Mouse (Mus musculus) R1 (cell line): Measurements from ENCODE around the gene Il33.

Source experiments
- DNase-seq: peaks from one replicate; pipeline ENCODE4 v3.0.0-alpha.2; 2018; ENCODE audit warnings: low read depth, low spot score

Gene Il33

GRCm38 (mm10) chr19:29937445-29937844 is 12.5 kb downstream of the Il33 start:
- DNase-seq = no peak

- DNase-seq = peak; percentile 25
Measured at GRCm38 (mm10) chr19:29940239-29940638, 15.3 kb downstream of the Il33 start.

DNA sequence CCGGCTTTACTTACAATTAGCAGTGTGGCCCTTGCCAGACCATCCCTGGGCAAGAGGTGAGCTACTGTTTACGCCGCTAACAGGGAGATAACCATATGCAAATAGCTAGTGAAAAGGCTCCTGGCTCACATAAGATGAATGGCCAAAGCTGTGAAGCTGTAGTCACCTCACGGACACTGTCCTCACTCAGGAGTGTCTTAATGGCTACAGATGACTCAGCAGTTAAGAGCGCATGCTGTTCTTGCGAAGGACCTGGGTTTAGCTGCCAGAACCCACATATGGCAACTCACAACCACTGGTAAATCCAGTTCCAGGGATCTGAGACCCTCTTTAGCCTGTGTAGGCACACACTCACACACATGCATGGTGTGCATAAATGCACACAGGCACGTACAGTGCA is 16.3 kb downstream of the Il33 start:
- peak; percentile 24 for DNase-seq

DNA sequence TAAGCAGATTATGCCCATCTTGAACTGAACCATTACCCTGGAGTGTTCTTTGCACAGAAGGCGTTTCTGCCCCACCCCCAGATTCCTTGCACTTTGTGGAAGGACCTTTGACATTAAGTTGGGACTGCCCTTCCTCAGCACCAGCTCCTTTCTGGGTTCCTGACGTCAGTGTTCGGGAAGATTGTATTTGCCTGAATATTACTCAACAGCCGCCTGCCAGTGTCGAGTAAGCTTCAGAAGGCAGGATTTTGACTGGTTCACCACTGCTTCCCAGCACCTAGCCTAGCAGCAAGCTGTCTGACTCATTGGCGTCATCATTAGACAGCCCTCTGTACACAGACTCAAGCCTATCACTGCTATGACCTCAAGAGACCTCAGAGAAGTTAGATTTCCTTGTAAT is 17.4 kb downstream of the Il33 start:
- DNase-seq = no peak

DNA sequence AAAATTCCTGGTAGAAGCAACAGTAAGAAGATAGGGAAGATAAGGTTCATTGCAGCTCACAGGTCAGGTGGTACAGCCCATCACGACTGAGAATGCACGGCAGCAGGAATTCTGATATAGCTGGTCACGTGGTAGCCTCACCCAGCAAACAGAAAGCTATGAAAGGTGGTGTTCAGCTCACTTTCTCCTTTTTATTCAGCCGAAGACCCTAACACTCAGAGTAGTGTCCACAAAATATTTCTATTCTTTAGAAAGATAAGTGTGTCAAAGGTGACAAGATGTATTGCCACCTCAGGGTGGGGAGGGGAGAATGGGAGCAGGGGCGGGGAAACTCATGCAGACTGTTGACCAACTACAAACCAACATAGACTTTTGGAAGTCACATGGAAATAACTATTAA is 19.5 kb downstream of the Il33 start:
- no peak for DNase-seq

DNA sequence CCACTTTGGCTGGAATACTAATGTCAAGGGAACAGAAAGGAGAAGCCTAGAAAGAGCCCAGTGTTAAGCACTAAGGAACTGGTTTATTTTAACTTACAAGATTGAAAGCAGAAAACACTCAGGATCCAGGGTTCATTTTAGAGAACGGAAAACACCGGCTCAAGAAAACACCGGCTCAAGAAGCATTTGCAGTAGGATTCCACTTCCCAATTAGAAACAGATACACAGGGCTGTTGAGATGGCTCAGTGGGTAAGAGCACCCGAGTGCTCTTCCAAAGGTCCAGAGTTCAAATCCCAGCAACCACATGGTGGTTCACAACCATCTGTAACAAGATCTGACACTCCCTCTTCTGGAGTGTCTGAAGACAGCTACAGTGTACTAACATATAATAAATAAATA is 20.0 kb downstream of the Il33 start:
- DNase-seq = peak; percentile 40

GRCm38 (mm10) chr19:29945557-29946422 is 20.9 kb downstream of the Il33 start:
- DNase-seq = peak; percentile 94

- DNase-seq = no peak
Measured at GRCm38 (mm10) chr19:29946423-29946716, 21.5 kb downstream of the Il33 start.

GRCm38 (mm10) chr19:29947056-29947455 is 22.1 kb downstream of the Il33 start:
- DNase-seq = no peak

DNA sequence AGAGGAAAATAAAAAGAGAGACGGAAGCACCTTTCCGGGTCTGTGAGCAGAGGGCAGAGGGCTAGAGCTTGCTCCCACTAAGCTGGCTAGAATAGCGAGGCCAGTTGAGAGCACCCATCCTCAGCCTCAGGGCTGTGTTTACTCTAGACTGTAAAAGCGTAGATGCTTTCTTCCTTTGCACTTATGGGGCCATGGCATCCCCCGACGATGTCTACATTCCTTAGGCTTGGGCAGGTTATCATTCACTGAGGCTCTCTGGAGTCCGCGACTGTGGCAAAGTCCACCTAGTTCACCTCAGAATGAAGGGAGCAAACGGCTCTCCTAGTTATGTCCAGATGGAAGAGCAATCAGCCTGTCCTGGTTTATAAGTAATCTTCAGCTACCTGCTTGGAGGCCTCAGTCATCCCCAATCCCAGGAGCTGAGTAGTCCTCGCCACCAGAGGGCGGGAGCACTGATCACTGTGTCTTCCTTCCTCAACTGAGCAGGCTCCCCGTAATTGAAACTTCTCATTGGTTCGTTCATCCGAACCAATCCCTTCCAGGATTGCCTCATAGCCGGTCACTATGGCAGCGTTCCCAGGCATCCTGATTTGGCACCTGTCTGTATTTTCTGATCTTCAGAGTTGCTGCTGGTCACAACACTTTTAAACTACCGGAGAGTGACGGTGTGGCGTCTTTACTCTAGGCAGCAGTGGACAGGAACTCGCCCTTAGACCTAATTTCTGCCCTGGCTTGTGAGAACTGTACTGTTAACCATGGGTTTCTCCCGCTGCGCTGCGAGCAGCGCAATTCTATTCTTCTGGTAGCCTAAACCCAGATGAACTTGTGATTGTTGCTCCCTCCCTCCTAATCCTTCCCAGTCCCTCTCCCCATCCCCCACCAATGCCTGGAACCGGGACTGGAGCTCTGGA is 23.2 kb downstream of the Il33 start:
- peak; percentile 92 for DNase-seq

- DNase-seq = no peak
Measured at GRCm38 (mm10) chr19:29952538-29952937, 27.6 kb downstream of the Il33 start.

DNA sequence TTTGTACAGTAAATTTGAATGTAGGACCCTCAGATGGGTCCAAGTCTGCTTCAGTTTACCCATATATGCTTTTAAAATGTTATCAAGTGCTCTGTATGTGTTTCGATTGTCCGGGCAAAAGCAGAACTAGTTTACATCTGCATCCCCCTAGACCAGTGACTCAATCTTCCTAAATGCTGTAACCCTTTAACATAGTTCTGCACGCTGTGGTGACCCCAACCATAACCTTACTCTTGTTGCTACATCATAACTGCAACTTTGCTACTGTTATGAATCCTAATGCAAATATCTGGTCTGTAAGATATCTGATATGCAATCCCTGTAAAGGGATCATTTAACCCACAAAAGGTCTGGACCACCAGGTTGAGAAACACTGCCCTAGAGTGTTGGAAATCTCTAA is 28.9 kb downstream of the Il33 start:
- DNase-seq = no peak

DNA sequence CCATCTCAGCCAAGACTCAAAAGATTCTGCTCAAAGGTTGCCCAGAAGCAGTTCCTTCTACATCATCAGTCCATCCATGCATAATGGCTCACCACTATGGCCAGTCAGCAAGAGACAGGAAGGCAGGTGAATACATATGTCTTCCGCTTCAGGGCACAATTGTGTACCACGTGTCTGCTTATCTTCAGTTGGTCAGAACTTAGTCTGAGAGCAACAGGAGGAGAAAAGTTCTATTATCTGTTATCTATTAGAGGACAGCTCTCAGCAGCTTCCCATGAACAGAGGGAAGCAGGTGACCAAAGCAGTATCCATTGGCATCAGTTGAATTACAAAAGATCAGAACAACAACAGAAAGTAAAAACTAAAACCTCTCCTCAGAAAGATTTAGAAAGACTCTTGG is 30.5 kb downstream of the Il33 start:
- DNase-seq = no peak

GRCm38 (mm10) chr19:29960906-29961305 is 36.0 kb downstream of the Il33 start:
- no peak for DNase-seq

DNA sequence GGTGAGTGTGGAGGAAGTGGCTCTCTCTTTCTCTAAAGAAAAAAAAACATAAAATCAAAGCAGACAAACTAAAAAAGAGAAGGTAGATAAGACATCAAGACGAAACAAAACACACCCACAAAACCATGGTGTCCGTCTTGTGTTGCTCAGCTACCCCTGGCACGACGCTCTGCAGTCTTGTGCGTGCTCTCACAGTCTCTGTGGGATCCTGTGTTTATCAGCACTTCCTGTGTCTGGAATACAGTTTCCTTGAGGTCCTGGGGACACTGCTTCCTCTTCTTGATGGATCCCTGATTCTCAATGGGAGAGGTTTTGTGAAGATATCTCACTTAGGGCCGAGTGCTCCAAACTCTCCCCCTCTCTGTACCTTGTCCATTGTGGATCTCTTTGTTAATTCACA is 36.9 kb downstream of the Il33 start:
- no peak for DNase-seq

DNA sequence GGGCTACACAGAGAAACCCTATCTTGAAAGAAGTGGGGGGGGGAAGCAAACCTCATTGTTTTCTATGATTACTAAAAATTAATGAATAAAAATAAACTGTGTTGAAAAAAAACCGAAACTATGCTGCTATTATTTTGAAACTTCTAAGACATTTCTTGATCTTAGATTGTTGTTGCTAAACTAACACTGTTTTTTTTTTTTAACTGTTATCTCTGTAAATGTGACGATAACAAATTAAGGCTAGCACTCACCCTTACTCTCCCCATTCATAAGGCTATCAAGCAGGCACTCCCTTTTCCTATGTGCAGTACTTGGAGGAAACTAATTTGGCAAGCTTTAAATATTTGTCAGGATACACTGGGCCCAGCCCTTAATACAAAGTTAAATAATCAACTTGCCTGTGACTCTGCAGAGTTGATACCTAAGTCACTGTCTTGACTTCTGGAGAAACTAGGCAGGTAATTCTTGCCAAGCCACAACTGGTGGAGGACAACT is 38.7 kb downstream of the Il33 start:
- DNase-seq = no peak

DNA sequence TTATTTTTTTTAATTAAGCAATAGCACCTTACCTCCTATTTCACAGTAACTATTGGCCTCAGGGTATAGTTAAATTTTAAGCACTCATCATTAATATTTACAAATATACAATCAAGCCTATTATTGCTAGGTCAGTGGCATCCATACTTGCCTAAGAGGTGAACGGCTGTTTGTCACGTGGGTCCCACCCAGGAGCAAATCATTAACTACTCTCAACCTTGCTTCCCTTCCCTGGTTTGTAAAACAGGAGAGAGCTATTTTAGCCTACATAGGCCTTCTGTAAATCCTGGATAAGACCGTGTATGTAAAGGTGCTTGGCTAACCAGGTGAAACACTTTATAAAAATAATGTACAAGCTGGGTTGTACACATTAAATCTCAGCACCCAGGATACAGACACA is 43.0 kb downstream of the Il33 start:
- DNase-seq = no peak

- no peak for DNase-seq
Measured at GRCm38 (mm10) chr19:29973396-29973795, 48.5 kb downstream of the Il33 start.

- peak; percentile 42 for DNase-seq
Measured at GRCm38 (mm10) chr19:29978847-29979246, 53.9 kb downstream of the Il33 start.

GRCm38 (mm10) chr19:29979452-29980089 is 54.7 kb downstream of the Il33 start:
- no peak for DNase-seq

GRCm38 (mm10) chr19:29984208-29985005 is 59.5 kb downstream of the Il33 start:
- no peak for DNase-seq
